Mouse (Mus musculus) mature B cell (primary cell): Measurements from ENCODE around the gene Pde4a.

Experiments used
- in situ Hi-C: fragments of 300-500 bp; cut with MboI; formaldehyde crosslinking; loops from 2 replicates; pipeline ENCODE4 v1.14.3; 2019

Gene Pde4a

GRCm38 (mm10) chr9:21146722-21147121 lies 18.8 kb upstream of the Pde4a start:
- in situ Hi-C loops, result loop anchor here (10.0 to 25.0 kb wide), 2 partner anchors 134 to 252 kb away; partner anchors contain the start of genes Eif3g, Icam1 and Mrpl4

- in situ Hi-C loops, result loop anchor here (10.0 to 25.0 kb wide), 2 partner anchors 136 to 254 kb away; partner anchors contain the start of genes Eif3g, Icam1 and Mrpl4
These were observed 17.1 kb upstream of the Pde4a start for GRCm38 (mm10) chr9:21148427-21148826.

DNA sequence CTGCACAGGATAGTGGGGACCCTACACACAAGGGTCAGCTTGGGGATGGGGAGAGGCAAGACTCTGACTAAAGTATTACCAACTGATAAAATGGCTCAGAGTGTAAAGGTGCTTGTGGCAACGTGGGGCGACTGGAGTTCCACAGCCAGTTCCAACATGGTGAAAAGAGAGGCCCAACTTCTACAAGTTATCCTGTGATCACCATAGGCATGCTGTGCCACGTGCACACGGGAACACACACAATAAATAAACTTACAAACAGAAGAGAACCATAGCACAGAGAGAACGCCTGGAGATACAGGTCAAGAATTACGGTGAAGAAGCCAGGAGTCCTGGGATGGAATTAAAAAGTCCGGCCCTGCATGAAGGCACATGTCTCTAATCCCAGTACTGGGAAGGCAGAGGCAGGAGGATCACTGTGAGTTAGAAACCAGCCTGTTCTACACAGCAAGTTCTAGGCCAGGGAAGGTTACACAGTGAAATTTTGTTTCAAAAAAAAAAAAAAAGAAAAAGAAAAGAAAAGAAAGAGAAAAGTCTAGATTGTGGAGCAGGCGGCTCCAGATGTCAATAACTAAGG lies 16.3 kb upstream of the Pde4a start:
- in situ Hi-C loops, result loop anchor here (10.0 to 25.0 kb wide), 2 partner anchors 137 to 254 kb away; partner anchors contain the start of genes Eif3g, Icam1 and Mrpl4

DNA sequence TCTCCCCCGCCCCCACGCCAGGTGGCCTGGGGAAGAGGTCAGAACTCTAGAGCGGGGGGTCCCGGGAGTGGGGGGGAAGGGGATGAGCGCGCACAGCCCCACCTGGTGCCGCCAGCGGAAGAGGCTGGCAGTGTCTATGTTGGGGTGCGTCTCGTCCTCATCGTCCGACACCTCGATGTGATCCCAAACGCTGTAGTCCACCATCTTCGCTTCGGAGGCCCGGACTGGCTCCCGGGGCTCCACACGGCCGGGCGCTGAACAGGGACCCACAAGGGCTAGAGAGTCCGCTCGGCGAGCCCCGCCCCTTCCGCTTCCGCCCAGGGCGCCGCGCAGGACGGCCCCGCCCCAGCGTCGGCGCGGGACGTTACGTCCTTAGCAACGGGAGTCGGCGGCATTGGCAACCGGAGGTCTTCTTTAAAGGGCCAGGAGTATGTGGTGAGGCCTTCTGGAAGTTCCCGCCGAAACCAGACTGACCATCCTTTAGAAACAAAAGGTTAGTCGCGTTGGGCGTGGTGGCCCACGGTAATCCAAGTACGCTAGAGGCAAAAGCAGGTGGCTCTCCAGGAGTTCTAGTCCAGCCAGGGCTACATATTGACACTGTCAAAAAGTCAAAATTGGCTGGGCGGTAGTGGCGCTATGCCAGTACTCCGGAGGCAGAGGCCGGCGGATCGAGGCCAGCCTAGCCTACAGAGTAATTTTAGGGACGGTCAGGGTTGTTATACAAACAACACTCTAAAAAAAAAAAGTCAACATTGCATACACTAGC lies 15.7 kb upstream of the Pde4a start, which contains the start of gene Cdc37:
Cdc37 (minus strand) TSS at position 329 of the 766 bp plus-strand sequence.
- in situ Hi-C loops, result loop anchor here (10.0 to 25.0 kb wide), 2 partner anchors 138 to 255 kb away; partner anchors contain the start of genes Eif3g, Icam1 and Mrpl4

GRCm38 (mm10) chr9:21152715-21153114 lies 12.8 kb upstream of the Pde4a start:
- in situ Hi-C loops, result no loop called here

DNA sequence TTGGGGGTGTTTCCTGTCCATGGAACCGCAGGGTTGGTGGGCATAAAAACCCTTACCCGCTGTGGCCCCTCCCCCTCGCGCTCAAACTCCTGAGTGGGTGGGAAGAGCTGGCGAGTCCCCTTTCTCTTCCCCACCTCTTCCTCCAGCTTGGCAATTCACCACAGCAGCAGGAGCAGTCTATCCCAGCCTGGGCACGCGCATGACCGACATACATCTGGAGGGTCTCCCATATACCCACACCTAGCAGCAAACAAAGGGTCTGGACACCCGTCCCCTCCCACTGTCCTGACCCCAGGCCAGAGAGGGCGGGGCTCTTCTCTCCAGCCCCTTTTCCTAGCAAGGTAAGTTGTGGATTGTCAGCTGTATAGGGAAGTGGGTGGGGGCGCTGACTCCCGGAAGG lies 12.2 kb upstream of the Pde4a start:
- in situ Hi-C loops, result no loop called here

DNA sequence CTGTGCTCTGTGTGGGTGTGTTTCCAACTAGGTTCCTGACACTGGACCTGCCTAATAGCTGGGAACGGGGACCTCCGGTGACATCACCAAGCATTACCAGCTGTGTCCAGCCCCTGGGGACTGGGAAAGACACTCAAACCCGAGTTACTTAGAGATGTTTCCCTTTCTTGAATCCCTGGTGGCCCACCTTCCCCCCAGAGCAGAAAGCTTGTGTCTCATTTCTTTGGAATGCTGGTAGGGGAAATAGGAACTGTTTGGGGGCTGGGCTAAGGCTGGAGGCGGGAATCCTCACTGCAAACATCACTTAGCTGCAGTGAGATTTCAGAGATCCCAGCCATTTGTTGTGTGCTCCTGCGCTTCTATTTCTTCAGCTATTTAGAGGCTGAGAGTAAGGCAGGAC lies 11.7 kb upstream of the Pde4a start:
- in situ Hi-C loops, result no loop called here

- in situ Hi-C loops, result no loop called here
These were observed 10.7 kb upstream of the Pde4a start for GRCm38 (mm10) chr9:21154787-21155186.

DNA sequence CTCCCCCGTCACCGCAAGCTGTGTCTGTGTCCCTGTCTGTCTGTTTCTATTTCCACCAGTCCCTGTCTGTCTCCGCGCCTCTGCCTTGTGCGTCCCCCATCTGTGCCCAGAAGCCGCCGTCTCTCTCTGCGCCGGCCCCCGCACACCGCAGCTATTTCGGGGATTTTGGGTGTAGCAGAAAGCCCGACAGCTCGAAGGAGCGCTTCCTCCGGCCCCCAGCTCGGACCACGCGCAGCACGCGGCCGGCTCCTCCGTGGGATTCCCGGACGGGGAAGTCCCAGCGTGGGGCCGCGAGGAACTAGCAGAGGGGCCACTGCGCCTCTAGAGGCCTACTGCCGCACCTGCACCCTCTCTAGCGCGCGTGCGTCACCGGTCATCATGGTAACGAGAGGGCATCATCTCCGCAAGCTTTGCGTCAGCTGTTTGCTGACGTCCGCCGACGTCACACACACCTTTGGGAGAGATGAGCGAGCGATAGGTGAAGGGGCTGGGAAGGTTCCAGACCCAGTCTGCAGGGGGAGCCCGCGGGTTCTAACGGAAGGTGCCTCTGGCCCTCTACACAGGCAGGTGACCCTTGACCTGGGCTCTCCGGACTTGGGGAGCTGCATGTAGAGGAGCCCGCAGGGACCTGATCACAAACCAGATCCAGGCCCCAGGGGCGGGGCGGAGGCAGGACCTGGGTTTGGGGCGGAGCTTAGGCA lies 4.2 kb upstream of the Pde4a start:
- in situ Hi-C loops, result no loop called here

DNA sequence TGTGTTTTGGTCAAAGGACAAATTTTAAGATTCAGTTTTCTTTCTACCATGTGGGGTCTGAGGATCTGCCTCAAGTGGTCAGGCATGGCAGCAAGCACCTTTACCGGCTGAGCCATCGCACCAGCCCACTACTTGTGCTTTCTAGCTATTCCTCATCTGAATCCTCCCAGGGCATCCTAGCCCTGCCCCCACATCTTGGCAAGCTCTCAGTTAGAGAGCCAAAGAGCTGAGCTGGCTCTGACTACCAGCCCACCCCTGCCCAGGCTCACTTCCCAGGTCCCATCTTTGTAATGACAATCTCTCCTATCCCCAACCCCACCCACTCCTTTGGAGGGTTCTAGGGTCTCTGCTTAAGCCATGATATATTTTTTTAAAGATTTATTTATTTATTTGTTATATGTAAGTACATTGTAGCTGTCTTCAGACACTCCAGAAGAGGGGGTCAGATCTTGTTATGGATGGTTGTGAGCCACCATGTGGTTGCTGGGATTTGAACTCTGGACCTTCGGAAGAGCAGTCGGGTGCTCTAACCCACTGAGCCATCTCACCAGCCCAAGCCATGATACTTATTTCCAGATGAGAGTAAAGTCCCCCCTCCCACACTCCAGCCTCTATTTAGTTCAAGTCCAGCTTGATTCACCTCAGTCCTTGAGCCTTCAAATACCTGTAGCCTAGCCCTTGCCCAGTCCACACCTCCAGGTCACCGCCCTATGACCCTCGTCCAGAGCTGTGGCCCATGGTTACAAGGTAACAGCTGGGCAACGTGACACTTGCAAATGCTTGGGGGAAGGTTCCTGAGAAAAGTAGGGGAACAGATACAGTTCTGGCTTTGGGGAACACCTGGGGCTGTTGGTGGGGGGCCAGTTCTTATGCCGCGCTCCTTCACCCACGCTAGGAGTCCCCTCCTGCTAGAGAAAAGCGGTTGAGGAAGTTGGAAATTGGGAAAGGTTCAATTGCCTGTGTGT lies 2.1 kb upstream of the Pde4a start:
- in situ Hi-C loops, result no loop called here

GRCm38 (mm10) chr9:21164072-21164471 lies 1.4 kb upstream of the Pde4a start:
- in situ Hi-C loops, result no loop called here

DNA sequence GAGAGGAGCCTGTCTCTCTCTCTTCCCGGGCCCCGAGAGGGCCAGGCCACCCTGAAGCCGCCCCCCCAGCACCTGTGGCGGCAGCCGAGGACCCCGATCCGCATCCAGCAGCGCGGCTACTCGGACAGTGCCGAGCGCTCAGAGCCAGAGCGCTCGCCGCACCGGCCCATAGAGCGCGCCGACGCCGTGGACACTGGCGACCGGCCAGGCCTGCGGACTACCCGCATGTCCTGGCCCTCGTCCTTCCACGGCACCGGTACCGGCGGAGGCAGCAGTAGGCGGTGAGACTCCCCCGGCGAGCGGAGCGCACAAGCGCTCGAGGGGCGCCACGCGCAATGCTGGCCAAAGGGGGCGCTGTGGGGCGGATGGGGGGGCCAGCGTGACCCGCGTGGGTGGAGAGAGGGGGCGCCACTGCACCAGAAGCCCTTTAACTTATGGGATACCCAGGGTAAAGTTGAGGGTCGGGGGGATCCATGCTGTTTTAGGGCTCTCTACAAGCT lies 488 bp downstream of the Pde4a start:
- in situ Hi-C loops, result no loop called here

- in situ Hi-C loops, result no loop called here
These were observed 1.0 kb downstream of the Pde4a start for GRCm38 (mm10) chr9:21166516-21166915.

DNA sequence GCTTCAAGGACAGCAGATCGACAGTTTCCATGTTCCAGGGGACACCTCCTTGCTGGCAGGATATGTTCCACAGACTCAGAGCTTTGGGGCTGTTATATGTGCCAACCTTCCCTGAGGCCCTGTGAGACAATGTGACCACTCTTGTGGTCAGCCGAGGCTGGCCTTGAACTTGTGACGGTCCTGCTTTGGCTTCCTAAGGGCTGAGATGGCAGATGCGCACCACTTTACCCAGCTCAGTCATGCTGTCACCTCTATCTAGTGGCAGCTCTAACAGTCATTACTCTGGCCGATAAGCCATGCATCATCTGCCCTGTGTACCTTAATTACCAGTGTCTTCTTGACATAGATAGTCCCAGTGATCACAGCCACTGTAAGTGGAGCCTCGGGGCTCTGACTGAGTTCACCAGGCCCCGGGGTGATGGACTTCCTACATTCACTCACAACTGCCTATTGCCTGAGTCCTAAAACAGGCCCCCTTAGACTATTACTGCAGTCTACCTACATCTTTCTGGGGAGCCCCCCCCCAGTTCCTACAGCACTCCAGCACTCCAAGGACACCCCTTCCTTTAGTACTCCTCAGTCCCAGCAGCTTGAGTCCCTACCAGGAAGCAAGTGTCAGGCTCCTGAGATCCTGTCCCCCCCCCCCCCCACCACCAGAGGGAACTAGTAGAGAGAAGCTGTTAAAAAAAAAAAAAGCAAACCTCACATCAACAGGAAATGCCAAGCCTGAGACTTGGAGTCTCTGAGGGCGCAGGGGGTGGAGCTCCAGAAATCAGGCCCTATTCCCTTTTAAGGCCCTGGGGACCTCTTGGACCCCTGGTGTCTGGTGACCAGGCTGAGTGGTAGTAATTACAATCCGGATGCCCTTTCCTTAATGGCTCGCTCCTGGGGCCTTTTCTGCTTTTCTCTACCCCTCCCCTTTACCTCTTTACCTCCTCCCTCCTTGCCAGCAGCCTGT lies 1.9 kb downstream of the Pde4a start:
- in situ Hi-C loops, result no loop called here

DNA sequence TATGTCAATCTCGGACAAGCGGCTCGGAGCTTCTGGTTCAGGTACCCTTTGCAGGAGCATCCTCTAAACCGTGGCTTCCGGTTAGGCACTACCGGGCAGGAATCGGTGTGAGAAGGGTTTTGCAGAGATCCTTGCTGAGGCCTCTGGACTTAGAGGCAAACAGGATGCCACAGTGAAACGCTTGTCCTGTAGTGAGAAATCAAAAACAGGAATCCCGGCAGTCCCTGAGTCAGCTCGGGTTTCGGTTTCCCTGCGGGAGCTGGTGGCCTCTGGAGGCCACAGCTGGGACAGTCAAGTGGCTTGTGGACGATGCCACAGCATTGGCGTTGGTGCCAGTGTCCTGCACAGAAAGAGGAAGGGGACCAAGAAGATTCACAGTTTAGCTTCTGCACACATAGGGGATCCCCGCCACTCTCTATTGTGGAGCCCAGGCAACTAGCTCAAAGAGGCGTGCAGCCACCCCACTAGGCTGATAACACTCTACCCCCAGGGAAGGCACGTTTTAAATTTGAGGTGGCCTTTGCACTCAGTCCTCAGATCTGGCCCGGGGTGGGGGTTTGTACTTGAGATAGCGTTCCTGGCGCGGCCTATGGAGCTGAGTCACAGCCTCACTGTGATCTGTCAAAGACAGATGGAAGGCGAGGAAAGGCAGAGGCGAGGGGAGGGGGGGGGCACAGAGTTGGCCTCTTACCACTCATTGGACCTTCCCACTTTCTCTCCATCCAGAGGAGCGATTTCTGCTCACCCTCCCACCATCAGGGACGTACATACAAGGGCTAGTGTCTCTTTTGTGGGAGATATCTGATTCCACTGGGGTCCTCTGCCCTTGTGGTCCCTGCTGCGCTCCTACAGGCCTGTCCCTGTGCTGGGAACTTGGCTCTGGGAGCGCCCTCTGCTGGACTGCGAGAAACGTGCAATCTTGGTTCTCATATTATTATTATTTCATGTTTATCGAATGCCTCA lies 2.9 kb downstream of the Pde4a start:
- in situ Hi-C loops, result no loop called here

- in situ Hi-C loops, result no loop called here
These were observed 3.6 kb downstream of the Pde4a start for GRCm38 (mm10) chr9:21169157-21169556.

GRCm38 (mm10) chr9:21172364-21172763 lies 6.8 kb downstream of the Pde4a start:
- in situ Hi-C loops, result no loop called here

DNA sequence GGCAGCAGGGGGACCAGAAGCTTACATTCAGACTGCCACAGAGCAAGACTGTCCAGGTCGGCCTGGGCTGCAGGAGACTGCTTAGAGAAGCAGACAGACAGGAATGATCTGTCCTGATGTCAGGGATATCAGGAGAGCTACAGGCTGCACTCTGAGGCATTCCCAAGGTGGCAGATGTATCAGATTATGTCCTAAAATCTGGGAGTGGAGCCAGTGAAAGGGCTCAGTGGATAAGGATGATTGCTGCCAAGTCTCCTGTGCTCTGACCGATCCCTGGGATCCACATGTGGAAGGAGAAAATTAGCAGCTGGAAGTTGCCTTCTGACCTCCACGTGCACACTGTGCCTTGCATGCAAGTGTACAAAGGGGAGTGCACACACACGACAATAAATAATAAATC lies 14.9 kb downstream of the Pde4a start:
- in situ Hi-C loops, result no loop called here

DNA sequence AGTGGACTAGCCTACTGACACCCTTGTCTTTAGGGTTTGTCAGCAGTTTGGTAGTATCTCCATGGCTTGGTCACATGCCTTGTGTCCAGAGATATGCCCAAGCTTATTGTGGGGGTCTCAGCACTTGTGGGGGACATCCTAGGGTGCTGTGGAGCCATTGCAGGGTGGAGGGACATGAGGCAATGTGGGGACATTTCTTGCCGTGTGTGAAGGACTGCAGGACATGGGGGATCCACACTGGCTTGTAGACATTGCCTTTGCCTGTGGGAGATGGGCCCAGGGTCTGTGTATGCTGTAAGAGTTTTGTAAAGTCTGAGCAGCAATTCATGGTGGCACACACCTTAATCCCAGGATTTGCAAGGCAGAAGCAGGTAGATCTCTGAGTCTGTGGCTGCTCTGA lies 15.3 kb downstream of the Pde4a start:
- in situ Hi-C loops, result no loop called here
